Mouse (Mus musculus) megakaryocyte, embryonic 14.5 days (primary cell): ENCODE data around the gene Zfp423.

Experiments used
- FLI1 ChIP-seq: IDR thresholded peaks from 2 replicates; pipeline ENCODE4 v1.6.1; 2012; ENCODE audit warnings: low read length, inconsistent platforms, mixed read lengths
- GATA1 ChIP-seq: IDR thresholded peaks from 3 replicates; pipeline ENCODE4 v1.6.1; 2012; ENCODE audit warnings: mixed read lengths, low read length, inconsistent platforms, borderline replicate concordance

- TF ChIP-seq GATA1 (no peak), FLI1 (no peak)
Observed at GRCm38 (mm10) chr8:87944225-87944934, 15.0 kb downstream of the Zfp423 start.
